Mouse (Mus musculus): ENCODE measurements around the gene Cdk20.
"Not testable (repeated sequence)": the region's sequence is repeated elsewhere in the genome, so short reads cannot be mapped to it uniquely, and the experiment has no call there.

GRCm38 (mm10) chr13:64457225-64457978 lies 25.3 kb downstream of the Cdk20 start:
- not testable (repeated sequence) for TF ChIP-seq EP300, CTCF (IDR thresholded peaks at IDR 0.05; ENCODE audit: low read depth)
